Mouse (Mus musculus) fibroblast of lung, adult 2 months (primary cell): ENCODE results near the gene Fam72a.

Experiments
- DNase-seq: peaks from one replicate; pipeline ENCODE4 v3.0.0-alpha.2; 2011; ENCODE audit warnings: low read depth

Fam72a gene

DNA sequence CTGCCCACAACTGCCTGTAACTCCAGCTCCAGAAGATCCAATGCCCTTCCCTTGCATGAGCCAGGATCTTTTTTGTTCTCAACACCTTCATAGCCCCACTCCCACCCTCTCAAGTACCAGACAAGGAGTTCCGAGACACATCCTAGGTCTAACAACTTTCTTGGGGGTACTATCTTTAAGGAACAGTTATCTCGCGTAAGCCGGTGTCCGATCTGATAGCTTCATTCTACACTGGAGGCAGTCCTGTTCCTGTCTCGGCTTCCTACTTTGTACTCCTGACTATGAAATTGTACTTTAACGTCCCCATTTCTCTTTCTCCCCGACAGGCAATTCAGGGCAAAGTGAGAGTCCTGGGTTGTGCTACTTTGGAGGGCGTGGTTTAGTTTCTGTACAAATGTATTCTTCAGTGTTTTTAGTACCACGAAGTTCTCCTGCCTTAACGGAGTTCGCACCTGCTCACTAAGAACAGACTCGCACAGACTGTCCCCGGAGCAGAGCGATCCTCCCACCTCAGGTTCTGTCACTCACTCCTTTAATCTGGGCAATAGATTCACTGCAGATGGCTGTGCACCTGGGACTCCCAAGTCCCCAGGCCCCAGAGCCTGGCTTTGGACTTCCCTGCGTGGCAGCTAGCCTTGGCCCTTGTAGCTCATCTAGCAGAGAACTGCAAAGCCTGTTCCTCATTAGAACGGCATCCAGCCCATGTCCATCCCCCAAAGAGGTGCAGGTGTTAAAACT, 51.4 kb downstream of the Fam72a start:
- no peak for DNase-seq

DNA sequence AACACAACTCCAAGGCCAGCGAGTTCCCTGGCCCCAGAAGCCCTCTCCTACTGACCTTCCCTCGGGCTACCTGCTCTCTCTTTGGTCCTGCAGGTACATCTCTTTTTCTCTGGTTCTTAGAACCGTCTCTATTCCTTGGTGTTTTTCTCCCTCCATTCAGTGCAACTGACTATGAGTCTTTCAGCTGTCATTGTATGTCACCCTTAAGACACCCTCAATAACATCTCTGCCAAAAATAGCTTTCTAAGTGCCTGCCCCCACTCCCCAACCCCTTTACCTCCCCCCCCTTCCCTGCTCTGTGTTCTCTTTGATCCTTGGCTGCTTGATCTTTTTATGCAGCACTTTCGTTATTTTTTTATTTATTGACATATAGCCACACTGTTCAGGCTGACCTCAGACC, 52.7 kb downstream of the Fam72a start:
- DNase-seq = no peak

DNA sequence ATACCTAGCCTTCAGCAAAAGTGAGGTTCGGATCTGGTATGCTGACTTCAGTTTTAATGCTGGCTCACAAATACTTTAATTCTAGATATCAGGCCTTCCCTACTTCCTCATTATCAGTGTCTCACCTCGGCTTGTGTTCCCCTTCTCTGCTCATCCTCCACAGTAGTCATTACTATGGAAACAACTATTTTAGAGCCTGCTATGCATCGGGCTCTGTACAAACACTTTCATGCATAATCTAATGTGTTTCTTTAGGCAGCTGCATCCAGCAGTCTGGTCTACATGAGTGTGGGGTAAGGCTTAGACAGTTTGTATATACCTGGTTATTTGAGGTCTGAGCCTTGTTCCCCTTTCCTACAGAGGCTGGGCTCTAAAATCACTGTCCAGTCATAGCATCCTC, 55.9 kb downstream of the Fam72a start:
- DNase-seq = no peak

DNA sequence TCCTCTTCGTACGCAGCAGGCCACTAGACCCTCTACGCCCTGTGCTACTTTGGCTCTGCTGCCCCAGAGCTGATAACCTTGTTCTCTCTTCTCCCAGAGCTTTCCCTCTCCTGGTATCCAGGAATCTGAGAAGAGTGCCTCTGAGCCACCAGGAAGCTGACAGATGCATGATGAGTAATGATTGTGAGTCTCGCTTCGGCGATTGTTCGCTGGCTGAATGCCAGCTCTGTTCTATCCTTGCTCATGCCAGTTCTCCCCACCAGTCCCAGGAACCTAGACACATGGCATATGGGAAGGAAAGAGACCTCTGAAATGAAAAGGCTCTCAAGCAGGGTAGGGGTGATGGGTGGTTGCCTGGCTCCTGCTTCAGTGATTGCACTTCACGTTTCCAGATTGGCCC, 59.1 kb downstream of the Fam72a start:
- DNase-seq = no peak
